In genomic region chr1:80616671-80617070, GRCm38 (mm10) we compare ENCODE assay signal across 19 mouse cellular contexts.
DNase-seq lines count a peak whose midpoint lies in the region; TF ChIP-seq lines count a peak whose summit lies in the region.
"Had no signal": no experiment of that assay in that cellular context is flagged by ENCODE, and none has a peak within 500 bp of the region (broad histone marks: within the 10 kb centered on the region; RNA-seq: fewer than 3 reads in every experiment).

No protein-coding gene starts in this region.

- no peak for TF ChIP-seq CTCF in olfactory bulb, adult 2 months (IDR thresholded peaks at IDR 0.05; ENCODE audit: insufficient read depth, low read depth, low read length)

- DNase-seq in layer of hippocampus, adult 18-20 months (ENCODE audit: low spot score in 2 of 2), result peak; percentile 50 to 77
- no peak for DNase-seq in layer of hippocampus, adult 9-10 months (ENCODE audit: low spot score)
- DNase-seq in right cerebral cortex, adult 18-20 months, result peak; percentile 46
- no peak for DNase-seq in right cerebral cortex, postnatal 14 days
- DNase-seq in adrenal gland, postnatal 25 days, result no peak
- DNase-seq: adrenal gland, postnatal 36 days; cerebellum, adult 11 months; cerebellum, adult 8-10 months; cerebellum, postnatal 14 days; embryo, embryonic 11 days; gastrocnemius, postnatal 10 days; heart, adult 2 months; heart, postnatal 14 days had no signal

- 57% methylated on average over 5 of the region's 5 CpGs for WGBS in olfactory bulb, adult 2 months

- TF ChIP-seq POLR2A in olfactory bulb, adult 2 months (IDR thresholded peaks at IDR 0.05; ENCODE audit: insufficient read depth, low read depth, low read length), result no peak

- H3K4me3 ChIP-seq in olfactory bulb, adult 2 months (ENCODE audit: insufficient read depth, low read depth, low read length), result no peak overlapping the region
- H3K4me3 ChIP-seq: embryonic facial prominence, embryonic 15.5 days; erythroblast, embryonic 14.5 days; forebrain, embryonic 10.5 days; heart, adult 2 months; heart, embryonic 15.5 days; hindbrain, embryonic 13.5 days had no signal

- peaks cover 2% of the 10 kb centered on the region for H3K4me1 ChIP-seq in olfactory bulb, adult 2 months (ENCODE audit: control insufficient read depth, insufficient read depth, low read length)
- H3K4me1 ChIP-seq: embryonic facial prominence, embryonic 15.5 days; forebrain, embryonic 10.5 days; heart, embryonic 15.5 days; hindbrain, embryonic 13.5 days had no signal

- peak overlapping the region; percentile 77 for H3K27ac ChIP-seq in olfactory bulb, adult 2 months (ENCODE audit: insufficient read depth, low read depth, low read length)
- H3K27ac ChIP-seq: embryonic facial prominence, embryonic 15.5 days; forebrain, embryonic 10.5 days; heart, adult 2 months; heart, embryonic 15.5 days; hindbrain, embryonic 13.5 days had no signal

Comparison
In these comparisons a context has a peak if more than half of its experiments do, and no peak if none do; other contexts are left out.
1. DNase-seq: peak in layer of hippocampus, adult 18-20 months (2 of 2) and right cerebral cortex, adult 18-20 months (single experiment); none in layer of hippocampus, adult 9-10 months (single experiment), right cerebral cortex, postnatal 14 days (single experiment) and adrenal gland, postnatal 25 days (single experiment).